Mouse (Mus musculus) testis, adult 2 months (tissue): ENCODE results near the gene Deup1.

Experiments
- CTCF ChIP-seq: fragments of 200-500 bp; IDR thresholded peaks from 2 replicates; pipeline ENCODE4 v1.5.1; 2012; ENCODE audit warnings: low read depth, mild to moderate bottlenecking, inconsistent platforms, low read length, moderate library complexity; ENCODE audit not compliant: control insufficient read depth, insufficient read depth, insufficient replicate concordance
- POLR2A ChIP-seq: fragments of 200-500 bp; IDR thresholded peaks from 2 replicates; pipeline ENCODE4 v1.6.1; 2012; ENCODE audit warnings: low read depth, mild to moderate bottlenecking, inconsistent platforms, low read length, moderate library complexity; ENCODE audit not compliant: control insufficient read depth

DNA sequence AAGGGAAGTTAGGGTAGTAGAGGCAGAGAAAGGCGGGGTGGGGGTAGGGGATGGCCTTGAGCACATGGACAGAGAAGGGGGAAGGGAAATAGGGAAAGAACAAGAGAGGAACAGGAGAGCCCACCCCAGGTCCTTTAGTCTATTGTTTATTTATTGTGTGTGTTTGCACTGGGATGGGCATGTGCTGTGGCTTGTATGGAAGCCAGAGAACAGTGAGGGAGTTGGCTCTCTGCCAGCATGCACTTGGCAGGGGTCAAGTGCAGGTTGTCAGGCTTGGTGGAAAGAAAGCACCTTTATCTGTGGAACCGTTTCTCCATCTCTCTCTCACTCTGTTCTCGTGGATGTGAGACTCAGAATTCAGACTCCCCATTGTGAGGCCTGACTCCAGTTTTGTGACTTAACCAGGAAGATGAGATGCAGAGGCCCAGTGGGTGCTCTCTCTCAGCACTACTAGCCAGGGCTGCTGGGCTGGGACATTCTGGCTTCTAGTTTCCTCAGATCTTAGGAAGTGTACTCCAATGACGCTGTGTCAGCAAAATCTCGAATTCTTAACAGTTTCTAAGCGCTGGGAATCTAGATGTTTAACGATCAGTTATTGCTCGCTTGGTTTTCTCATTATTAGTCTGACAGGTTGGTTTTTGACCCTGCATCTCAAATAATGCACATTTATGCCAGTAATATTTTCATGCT lies 98.3 kb downstream of the Deup1 start:
- TF ChIP-seq CTCF: no peak
- no peak for TF ChIP-seq POLR2A
